Mouse (Mus musculus): Measurements from ENCODE around the gene Sept9.

- no peak for TF ChIP-seq GATA1 (IDR thresholded peaks at IDR 0.05; ENCODE audit: low read length)
- no peak for TF ChIP-seq TAL1 (IDR thresholded peaks at IDR 0.05; ENCODE audit: low read length)
Measured at GRCm38 (mm10) chr11:117373870-117374269, 174.4 kb downstream of the Sept9 start.
